Mouse (Mus musculus): ENCODE measurements at regions not wholly inside any gene's neighbourhood (a gene's known extent, or its start where the extent isn't known, plus 50 kb on each side); places are given as distances from the start of the nearest gene placed in this dataset.

GRCm38 (mm10) chr4:62799923-62800322 lies 165.4 kb upstream of the Zfp618 start:
- Histone ChIP-seq H3K9ac (ENCODE audit: low read depth, low read length) (no peak overlapping the region), H3K27me3 (ENCODE audit: control insufficient read depth, insufficient read depth, low read length) (no peaks in the 10 kb centered on the region), H3K27ac (ENCODE audit: low read depth, low read length) (no peak overlapping the region), H3K9me3 (ENCODE audit: control insufficient read depth, low read length) (no peaks in the 10 kb centered on the region), H3K4me3 (ENCODE audit: low read length) (no peak overlapping the region), H3K4me1 (ENCODE audit: control insufficient read depth, insufficient read depth, low read length) (peaks cover 6% of the 10 kb centered on the region; the same call in 1 of the 2 replicates), H3K36me3 (ENCODE audit: control insufficient read depth, insufficient read depth, low read length) (no peaks in the 10 kb centered on the region), H3K4me2 (replicated peaks; ENCODE audit: low read depth, low read length) (no peak overlapping the region)
- no peak for ATAC-seq (ENCODE audit: low FRiP score, low TSS enrichment)
- WGBS: 68% methylated on average over 4 of the region's 4 CpGs

GRCm38 (mm10) chr4:62805841-62806240 lies 159.5 kb upstream of the Zfp618 start:
- Histone ChIP-seq H3K9ac (ENCODE audit: low read depth, low read length) (no peak overlapping the region), H3K4me1 (ENCODE audit: control insufficient read depth, insufficient read depth, low read length) (0 out of 2 replicates have a peak, but pooled peaks cover 7% of the 10 kb centered on the region), H3K4me2 (replicated peaks; ENCODE audit: low read depth, low read length) (no peak overlapping the region), H3K27ac (ENCODE audit: low read depth, low read length) (no peak overlapping the region), H3K9me3 (ENCODE audit: control insufficient read depth, low read length) (no peaks in the 10 kb centered on the region), H3K27me3 (ENCODE audit: control insufficient read depth, insufficient read depth, low read length) (no peaks in the 10 kb centered on the region), H3K4me3 (ENCODE audit: low read length) (no peak overlapping the region), H3K36me3 (ENCODE audit: control insufficient read depth, insufficient read depth, low read length) (no peaks in the 10 kb centered on the region)
- 7% methylated on average over 6 of the region's 6 CpGs for WGBS
- 0 out of 2 replicates have a peak, but pooled peaks have one; percentile 39 for ATAC-seq (ENCODE audit: low FRiP score, low TSS enrichment)

GRCm38 (mm10) chr4:62806786-62807185 lies 158.6 kb upstream of the Zfp618 start:
- H3K27ac ChIP-seq (ENCODE audit: low read depth, low read length): no peak overlapping the region
- H3K9ac ChIP-seq (ENCODE audit: low read depth, low read length): no peak overlapping the region
- H3K4me2 ChIP-seq (replicated peaks; ENCODE audit: low read depth, low read length): no peak overlapping the region
- H3K27me3 ChIP-seq (ENCODE audit: control insufficient read depth, insufficient read depth, low read length): no peaks in the 10 kb centered on the region
- no peak for ATAC-seq (ENCODE audit: low FRiP score, low TSS enrichment)
- 61% methylated on average over 2 of the region's 2 CpGs for WGBS
- H3K4me3 ChIP-seq (ENCODE audit: low read length): no peak overlapping the region
- H3K36me3 ChIP-seq (ENCODE audit: control insufficient read depth, insufficient read depth, low read length): no peaks in the 10 kb centered on the region
- H3K4me1 ChIP-seq (ENCODE audit: control insufficient read depth, insufficient read depth, low read length): 0 out of 2 replicates have a peak, but pooled peaks cover 7% of the 10 kb centered on the region
- no peaks in the 10 kb centered on the region for H3K9me3 ChIP-seq (ENCODE audit: control insufficient read depth, low read length)

GRCm38 (mm10) chr4:62807926-62808552 lies 157.3 kb upstream of the Zfp618 start:
- no peaks in the 10 kb centered on the region for H3K27me3 ChIP-seq (ENCODE audit: control insufficient read depth, insufficient read depth, low read length)
- 76% methylated on average over 12 of the region's 12 CpGs for WGBS
- no peaks in the 10 kb centered on the region for H3K9me3 ChIP-seq (ENCODE audit: control insufficient read depth, low read length)
- H3K36me3 ChIP-seq (ENCODE audit: control insufficient read depth, insufficient read depth, low read length): no peaks in the 10 kb centered on the region
- no peak overlapping the region for H3K4me3 ChIP-seq (ENCODE audit: low read length)
- ATAC-seq (ENCODE audit: low FRiP score, low TSS enrichment): no peak
- H3K4me1 ChIP-seq (ENCODE audit: control insufficient read depth, insufficient read depth, low read length): 0 out of 2 replicates have a peak, but pooled peaks cover 7% of the 10 kb centered on the region
- no peak overlapping the region for H3K4me2 ChIP-seq (replicated peaks; ENCODE audit: low read depth, low read length)
- no peak overlapping the region for H3K9ac ChIP-seq (ENCODE audit: low read depth, low read length)
- H3K27ac ChIP-seq (ENCODE audit: low read depth, low read length): no peak overlapping the region

GRCm38 (mm10) chr4:62808553-62808950 lies 156.8 kb upstream of the Zfp618 start:
- WGBS: 95% methylated on average over 12 of the region's 12 CpGs
- Histone ChIP-seq H3K4me3 (ENCODE audit: low read length) (no peak overlapping the region), H3K4me1 (ENCODE audit: control insufficient read depth, insufficient read depth, low read length) (0 out of 2 replicates have a peak, but pooled peaks cover 7% of the 10 kb centered on the region), H3K9ac (ENCODE audit: low read depth, low read length) (no peak overlapping the region), H3K27me3 (ENCODE audit: control insufficient read depth, insufficient read depth, low read length) (no peaks in the 10 kb centered on the region), H3K9me3 (ENCODE audit: control insufficient read depth, low read length) (no peaks in the 10 kb centered on the region), H3K4me2 (replicated peaks; ENCODE audit: low read depth, low read length) (no peak overlapping the region), H3K36me3 (ENCODE audit: control insufficient read depth, insufficient read depth, low read length) (no peaks in the 10 kb centered on the region), H3K27ac (ENCODE audit: low read depth, low read length) (no peak overlapping the region)
- ATAC-seq (ENCODE audit: low FRiP score, low TSS enrichment): no peak

- 89% methylated on average over 4 of the region's 4 CpGs for WGBS
- no peak overlapping the region for H3K27ac ChIP-seq (ENCODE audit: low read depth, low read length)
- 0 out of 2 replicates have a peak, but pooled peaks cover 7% of the 10 kb centered on the region for H3K4me1 ChIP-seq (ENCODE audit: control insufficient read depth, insufficient read depth, low read length)
- no peak overlapping the region for H3K4me2 ChIP-seq (replicated peaks; ENCODE audit: low read depth, low read length)
- no peak overlapping the region for H3K9ac ChIP-seq (ENCODE audit: low read depth, low read length)
- no peaks in the 10 kb centered on the region for H3K36me3 ChIP-seq (ENCODE audit: control insufficient read depth, insufficient read depth, low read length)
- no peak overlapping the region for H3K4me3 ChIP-seq (ENCODE audit: low read length)
- no peaks in the 10 kb centered on the region for H3K9me3 ChIP-seq (ENCODE audit: control insufficient read depth, low read length)
- no peaks in the 10 kb centered on the region for H3K27me3 ChIP-seq (ENCODE audit: control insufficient read depth, insufficient read depth, low read length)
- ATAC-seq (ENCODE audit: low FRiP score, low TSS enrichment): no peak
Observed at GRCm38 (mm10) chr4:62809048-62809447, 156.3 kb upstream of the Zfp618 start.

GRCm38 (mm10) chr4:62819889-62820288 lies 145.5 kb upstream of the Zfp618 start:
- Histone ChIP-seq H3K36me3 (ENCODE audit: control insufficient read depth, insufficient read depth, low read length) (no peaks in the 10 kb centered on the region), H3K4me2 (replicated peaks; ENCODE audit: low read depth, low read length) (no peak overlapping the region), H3K9ac (ENCODE audit: low read depth, low read length) (no peak overlapping the region), H3K4me3 (ENCODE audit: low read length) (no peak overlapping the region), H3K4me1 (ENCODE audit: control insufficient read depth, insufficient read depth, low read length) (no peaks in the 10 kb centered on the region), H3K27me3 (ENCODE audit: control insufficient read depth, insufficient read depth, low read length) (no peaks in the 10 kb centered on the region), H3K27ac (ENCODE audit: low read depth, low read length) (no peak overlapping the region), H3K9me3 (ENCODE audit: control insufficient read depth, low read length) (no peaks in the 10 kb centered on the region)
- no peak for ATAC-seq (ENCODE audit: low FRiP score, low TSS enrichment)
- 88% methylated on average over 2 of the region's 2 CpGs for WGBS

GRCm38 (mm10) chr4:62821288-62821687 lies 144.1 kb upstream of the Zfp618 start:
- ATAC-seq (ENCODE audit: low FRiP score, low TSS enrichment): no peak
- WGBS: 57% methylated on average over 2 of the region's 2 CpGs
- H3K4me1 ChIP-seq (ENCODE audit: control insufficient read depth, insufficient read depth, low read length): no peaks in the 10 kb centered on the region

GRCm38 (mm10) chr4:62822568-62822967 lies 142.8 kb upstream of the Zfp618 start:
- WGBS: 40% methylated on average over 7 of the region's 7 CpGs
- no peak overlapping the region for H3K27ac ChIP-seq (ENCODE audit: low read depth, low read length)
- ATAC-seq (ENCODE audit: low FRiP score, low TSS enrichment): no peak
- H3K4me3 ChIP-seq (ENCODE audit: low read length): no peak overlapping the region
- H3K4me2 ChIP-seq (replicated peaks; ENCODE audit: low read depth, low read length): no peak overlapping the region
- no peaks in the 10 kb centered on the region for H3K4me1 ChIP-seq (ENCODE audit: control insufficient read depth, insufficient read depth, low read length)
- no peaks in the 10 kb centered on the region for H3K9me3 ChIP-seq (ENCODE audit: control insufficient read depth, low read length)
- no peaks in the 10 kb centered on the region for H3K36me3 ChIP-seq (ENCODE audit: control insufficient read depth, insufficient read depth, low read length)
- H3K9ac ChIP-seq (ENCODE audit: low read depth, low read length): no peak overlapping the region
- no peaks in the 10 kb centered on the region for H3K27me3 ChIP-seq (ENCODE audit: control insufficient read depth, insufficient read depth, low read length)

More at GRCm38 (mm10) chr4:62821288-62821687, 144.1 kb upstream of the Zfp618 start:
- Histone ChIP-seq H3K36me3 (ENCODE audit: control insufficient read depth, insufficient read depth, low read length) (no peaks in the 10 kb centered on the region), H3K9ac (ENCODE audit: low read depth, low read length) (no peak overlapping the region), H3K4me2 (replicated peaks; ENCODE audit: low read depth, low read length) (no peak overlapping the region), H3K4me3 (ENCODE audit: low read length) (no peak overlapping the region), H3K27ac (ENCODE audit: low read depth, low read length) (no peak overlapping the region), H3K9me3 (ENCODE audit: control insufficient read depth, low read length) (no peaks in the 10 kb centered on the region), H3K27me3 (ENCODE audit: control insufficient read depth, insufficient read depth, low read length) (no peaks in the 10 kb centered on the region)

Measured in kidney, embryonic 14.5 days (tissue).